Mouse (Mus musculus) MEL (cell line): ENCODE results near the gene Zfp775. TPM values are rescaled to one million over a fixed set of nuclear protein-coding genes. Genes with fewer than 3 reads are reported as not detected.

Source experiments
- DNase-seq: peaks from one replicate; pipeline ENCODE4 v3.0.0; 2011; ENCODE audit warnings: low read depth, low spot score
- H3K27ac ChIP-seq: 2 replicates; pipeline ENCODE4 v1.5.1; 2012; ENCODE audit warnings: low read depth, mild to moderate bottlenecking, control low read depth, low read length, moderate library complexity; ENCODE audit not compliant: control insufficient read depth
- H3K27me3 ChIP-seq, 2 experiments: fragments of 150-350 bp in 1 of 2; sonication (generic) in 1 of 2; 2 replicates each; pipeline ENCODE4 v1.6.1; 2012; ENCODE audit warnings: low read length in 2 of 2, mild to moderate bottlenecking in 2 of 2, improper control_type of control experiment in 1 of 2, moderate library complexity in 1 of 2; ENCODE audit not compliant: insufficient read depth in 2 of 2, control insufficient read depth in 1 of 2
- H3K36me3 ChIP-seq, 2 experiments: 2 replicates each; pipeline ENCODE4 v1.6.1; 2012 to 2014; ENCODE audit warnings: low read length in 2 of 2, improper control_type of control experiment in 1 of 2, inconsistent platforms in 1 of 2, mild to moderate bottlenecking in 1 of 2; ENCODE audit not compliant: insufficient read depth in 2 of 2, control insufficient read depth in 1 of 2
- H3K4me1 ChIP-seq, 2 experiments: fragments of 150-350 bp in 1 of 2; sonication (generic) in 1 of 2; 2 replicates each; pipeline ENCODE4 v1.6.1; 2012; ENCODE audit warnings: low read length in 2 of 2, improper control_type of control experiment in 1 of 2, mild to moderate bottlenecking in 1 of 2; ENCODE audit not compliant: insufficient read depth in 2 of 2, control insufficient read depth in 1 of 2
- H3K4me3 ChIP-seq, 2 experiments: fragments of 150-350 bp in 1 of 2; sonication (generic) in 1 of 2; 2 replicates each; pipeline ENCODE4 v1.5.1; 2012; ENCODE audit warnings: low read depth in 2 of 2, low read length in 2 of 2, mild to moderate bottlenecking in 2 of 2, moderate library complexity in 2 of 2, control low read depth in 1 of 2, improper control_type of control experiment in 1 of 2; ENCODE audit not compliant: control insufficient read depth in 1 of 2, insufficient read depth in 1 of 2
- H3K79me2 ChIP-seq: 2 replicates; pipeline ENCODE4 v1.6.1; 2012; ENCODE audit warnings: mild to moderate bottlenecking, low read length, moderate library complexity; ENCODE audit not compliant: control insufficient read depth, poor library complexity, insufficient read depth
- H3K9ac ChIP-seq: 2 replicates; pipeline ENCODE4 v1.6.1; 2012; ENCODE audit warnings: low read depth, mild to moderate bottlenecking, control low read depth, low read length, moderate library complexity; ENCODE audit not compliant: control insufficient read depth, poor library complexity, severe bottlenecking
- H3K9me3 ChIP-seq: fragments of 150-350 bp; sonication (generic); replicated peaks from 2 replicates; pipeline ENCODE4 v1.6.1; 2012; ENCODE audit warnings: mild to moderate bottlenecking, low read length, improper control_type of control experiment, moderate library complexity; ENCODE audit not compliant: insufficient read depth
- BHLHE40 ChIP-seq: IDR thresholded peaks from 2 replicates; pipeline ENCODE4 v1.6.1; 2012; ENCODE audit warnings: low read depth, mild to moderate bottlenecking, inconsistent platforms, low read length, improper control_type of control experiment, borderline replicate concordance
- E2F4 ChIP-seq: IDR thresholded peaks from 2 replicates; pipeline ENCODE4 v1.6.1; 2011; ENCODE audit warnings: low read depth, low read length, improper control_type of control experiment, borderline replicate concordance
- ETS1 ChIP-seq: IDR thresholded peaks from 2 replicates; pipeline ENCODE4 v1.6.1; 2012; ENCODE audit warnings: low read depth, mild to moderate bottlenecking, inconsistent platforms, low read length, improper control_type of control experiment, moderate library complexity
- GABPA ChIP-seq: IDR thresholded peaks from 2 replicates; pipeline ENCODE4 v1.6.1; 2012; ENCODE audit warnings: low read depth, mild to moderate bottlenecking, inconsistent platforms, low read length, improper control_type of control experiment, moderate library complexity
- KAT2A ChIP-seq: conservative IDR thresholded peaks from 2 replicates; pipeline ENCODE4 v1.6.1; 2012; ENCODE audit warnings: low read depth, low read length, improper control_type of control experiment, inconsistent platforms
- MAX ChIP-seq: IDR thresholded peaks from 2 replicates; pipeline ENCODE4 v1.6.1; 2011; ENCODE audit warnings: low read length, improper control_type of control experiment
- MYC ChIP-seq: IDR thresholded peaks from 2 replicates; pipeline ENCODE4 v1.6.1; 2011; ENCODE audit warnings: low read depth, mild to moderate bottlenecking, low read length, improper control_type of control experiment, moderate library complexity
- NELFE ChIP-seq: IDR thresholded peaks from 2 replicates; pipeline ENCODE4 v1.6.1; 2011; ENCODE audit warnings: low read depth, low read length, improper control_type of control experiment
- NRF1 ChIP-seq: IDR thresholded peaks from 2 replicates; pipeline ENCODE4 v1.6.1; 2014; ENCODE audit warnings: low read depth, mild to moderate bottlenecking, inconsistent platforms, low read length, improper control_type of control experiment, moderate library complexity; ENCODE audit not compliant: poor library complexity, insufficient read depth, severe bottlenecking
- POLR2A ChIP-seq, 2 experiments: IDR thresholded peaks; 2 replicates each; pipeline ENCODE4 v1.6.1; 2011 to 2012; ENCODE audit warnings: low read length in 2 of 2, mild to moderate bottlenecking in 2 of 2, control low read depth in 1 of 2, improper control_type of control experiment in 1 of 2, low read depth in 1 of 2, moderate library complexity in 1 of 2; ENCODE audit not compliant: control insufficient read depth in 1 of 2, insufficient read depth in 1 of 2, poor library complexity in 1 of 2
- POLR2AphosphoS2 ChIP-seq: IDR thresholded peaks from 2 replicates; pipeline ENCODE4 v1.6.1; 2011; ENCODE audit warnings: low read length, improper control_type of control experiment
- POLR2AphosphoS5 ChIP-seq: IDR thresholded peaks from 2 replicates; pipeline ENCODE4 v1.6.1; 2012; ENCODE audit warnings: low read depth, borderline replicate concordance, mild to moderate bottlenecking, inconsistent platforms, low read length, moderate library complexity, mixed read lengths
- RCOR1 ChIP-seq: IDR thresholded peaks from 2 replicates; pipeline ENCODE4 v1.6.1; 2012; ENCODE audit warnings: low read depth, mild to moderate bottlenecking, inconsistent platforms, low read length, improper control_type of control experiment
- SMC3 ChIP-seq: IDR thresholded peaks from 2 replicates; pipeline ENCODE4 v1.6.1; 2011; ENCODE audit warnings: low read depth, low read length, improper control_type of control experiment
- TBP ChIP-seq: IDR thresholded peaks from 2 replicates; pipeline ENCODE4 v1.8.0; 2011; ENCODE audit warnings: low read depth, low read length, improper control_type of control experiment
- TCF12 ChIP-seq: IDR thresholded peaks from 2 replicates; pipeline ENCODE4 v1.6.1; 2014; ENCODE audit warnings: low read depth, mild to moderate bottlenecking, inconsistent platforms, low read length, improper control_type of control experiment, moderate library complexity
- UBTF ChIP-seq: IDR thresholded peaks from 2 replicates; pipeline ENCODE4 v1.6.1; 2012; ENCODE audit warnings: low read depth, mild to moderate bottlenecking, inconsistent platforms, low read length, improper control_type of control experiment, moderate library complexity, borderline replicate concordance; ENCODE audit not compliant: insufficient read depth
- USF2 ChIP-seq, 2 experiments: IDR thresholded peaks; 2 replicates each; pipeline ENCODE4 v1.6.1; 2011 to 2012; ENCODE audit warnings: improper control_type of control experiment in 2 of 2, low read length in 2 of 2, borderline replicate concordance in 1 of 2, inconsistent platforms in 1 of 2, low read depth in 1 of 2, mild to moderate bottlenecking in 1 of 2; ENCODE audit not compliant: insufficient read depth in 1 of 2
- ZC3H11A ChIP-seq: IDR thresholded peaks from 2 replicates; pipeline ENCODE4 v1.6.1; 2012; ENCODE audit warnings: low read depth, mild to moderate bottlenecking, inconsistent platforms, low read length, improper control_type of control experiment
- ZKSCAN1 ChIP-seq: IDR thresholded peaks from 2 replicates; pipeline ENCODE4 v1.6.1; 2012; ENCODE audit warnings: low read depth, mild to moderate bottlenecking, inconsistent platforms, low read length, improper control_type of control experiment, moderate library complexity
- ZMIZ1 ChIP-seq: IDR thresholded peaks from 2 replicates; pipeline ENCODE4 v1.6.1; 2012; ENCODE audit warnings: low read depth, mild to moderate bottlenecking, inconsistent platforms, low read length, improper control_type of control experiment, moderate library complexity
- polyA plus RNA-seq, 2 experiments: library from polyadenylated mRNA; stranded (reverse) in 1 of 2; unstranded in 1 of 2; fragments of >175 nt in 1 of 2; fragments of >200 nt in 1 of 2; gene quantifications; 2 replicates each; pipeline versions ENCODE4 v1.2.1 to v1.2.4; 2012; ENCODE audit warnings: low replicate concordance in 2 of 2, low read depth in 1 of 2; ENCODE audit not compliant: insufficient read length in 2 of 2, insufficient read depth in 1 of 2, missing spikeins in 1 of 2
- total RNA-seq: library from RNA; depleted of rRNA; stranded (reverse); fragments of 300-350 nt; gene quantifications from 2 replicates; pipeline ENCODE4 v1.2.3, GENCODE M21; 2012

The Zfp775 gene
- total and polyA plus RNA-seq, 3 experiments: not detected

GRCm38 (mm10) chr6:48628377-48628776 is 26.5 kb downstream of the Zfp775 start (continued):
- no peak for TF ChIP-seq BHLHE40
- TF ChIP-seq, all 39 proteins: peak for 0

GRCm38 (mm10) chr6:48628808-48629660 is 27.2 kb downstream of the Zfp775 start:
- TF ChIP-seq ETS1 (no peak), E2F4 (no peak), NELFE (no peak), SMC3 (no peak), GABPA (no peak), UBTF (no peak), POLR2A (IDR thresholded peaks at IDR 0.05; ENCODE audit: control insufficient read depth in 1 of 2, insufficient read depth in 1 of 2, low read depth in 1 of 2, low read length in 2 of 2, poor library complexity in 1 of 2) (no peak), ZKSCAN1 (no peak), POLR2AphosphoS5 (no peak), ZMIZ1 (no peak), TBP (no peak), MAX (no peak), ZC3H11A (no peak), MYC (no peak), USF2 (IDR thresholded peaks at IDR 0.05; ENCODE audit: borderline replicate concordance in 1 of 2, insufficient read depth in 1 of 2, low read depth in 1 of 2, low read length in 2 of 2) (no peak), NRF1 (no peak), TCF12 (no peak)
- DNase-seq: no peak
- Histone ChIP-seq H3K4me1 (no peaks in the 10 kb centered on the region), H3K9me3 (no peaks in the 10 kb centered on the region), H3K27me3 (no peaks in the 10 kb centered on the region), H3K27ac (no peak overlapping the region), H3K36me3 (no peaks in the 10 kb centered on the region), H3K79me2 (no peaks in the 10 kb centered on the region), H3K4me3 (no peak overlapping the region), H3K9ac (no peak overlapping the region)

- TF ChIP-seq RCOR1: no peak
- no peak for TF ChIP-seq KAT2A
- TF ChIP-seq POLR2AphosphoS2: no peak
- TF ChIP-seq, all 39 proteins: peak for 0
- no peaks in the 10 kb centered on the region for H3K36me3 ChIP-seq
- no peak overlapping the region for H3K4me3 ChIP-seq
- no peak for DNase-seq
- H3K79me2 ChIP-seq: no peaks in the 10 kb centered on the region
- no peaks in the 10 kb centered on the region for H3K4me1 ChIP-seq
- no peaks in the 10 kb centered on the region for H3K9me3 ChIP-seq
- H3K27me3 ChIP-seq: no peaks in the 10 kb centered on the region
- no peak overlapping the region for H3K27ac ChIP-seq
- H3K9ac ChIP-seq: no peak overlapping the region
Measured at GRCm38 (mm10) chr6:48629661-48630034, 27.8 kb downstream of the Zfp775 start.
